Mouse (Mus musculus): ENCODE results near the gene Nin.

DNA sequence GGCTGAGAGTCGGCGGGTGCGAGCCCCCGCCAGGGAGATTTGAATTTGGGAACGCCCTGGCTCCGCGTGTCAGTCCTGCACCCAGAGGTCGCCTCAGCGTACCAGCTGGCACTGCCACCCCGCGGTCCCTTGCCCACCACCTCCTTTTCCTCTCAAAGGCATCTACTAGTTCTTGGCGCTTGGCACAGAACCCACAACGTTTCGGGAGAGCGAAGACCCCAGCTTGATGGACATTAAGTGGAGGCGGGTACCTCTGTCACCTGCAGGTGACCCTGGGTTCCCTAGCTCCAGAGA lies 1.5 kb downstream of the Nin start:
- TF ChIP-seq POLR2A (IDR thresholded peaks at IDR 0.05; ENCODE audit: extremely low read depth, insufficient read depth, low read length) (no peak), CTCF (IDR thresholded peaks at IDR 0.05; ENCODE audit: low read depth, low read length) (no peak)
